Mouse (Mus musculus): Measurements from ENCODE around the gene Sprr2i. TPM values are rescaled to one million over a fixed set of nuclear protein-coding genes. Genes with fewer than 3 reads are reported as not detected.

Gene Sprr2i
- polyA plus RNA-seq (2012; rRNA removed) = not detected in 2 replicates

DNA sequence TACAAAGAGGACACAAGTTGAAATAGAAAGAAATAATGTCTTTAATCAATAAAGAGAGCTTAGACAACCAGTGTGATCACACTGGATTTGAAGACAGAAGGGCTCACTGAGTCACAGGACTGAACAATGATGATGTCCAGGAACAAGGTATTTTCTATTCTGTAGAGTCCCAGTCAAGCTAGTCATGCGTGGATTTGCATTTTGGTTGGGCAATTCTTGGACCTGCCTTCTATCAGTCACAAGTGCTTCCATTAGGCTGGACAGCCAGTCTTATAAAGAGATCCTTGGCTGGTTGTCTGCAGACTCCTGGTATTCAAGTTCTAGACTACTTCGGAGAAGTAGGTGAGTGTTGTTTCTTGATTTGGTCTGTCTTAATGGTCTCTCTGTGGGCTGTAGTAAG, at the start of gene Sprr2i:
Gene Sprr2i, plus strand, starts transcription at position 301 of the 400 bp plus-strand sequence.
- DNase-seq (ENCODE audit: extremely low spot score in 1 of 2, low spot score in 1 of 2) = no peak

DNA sequence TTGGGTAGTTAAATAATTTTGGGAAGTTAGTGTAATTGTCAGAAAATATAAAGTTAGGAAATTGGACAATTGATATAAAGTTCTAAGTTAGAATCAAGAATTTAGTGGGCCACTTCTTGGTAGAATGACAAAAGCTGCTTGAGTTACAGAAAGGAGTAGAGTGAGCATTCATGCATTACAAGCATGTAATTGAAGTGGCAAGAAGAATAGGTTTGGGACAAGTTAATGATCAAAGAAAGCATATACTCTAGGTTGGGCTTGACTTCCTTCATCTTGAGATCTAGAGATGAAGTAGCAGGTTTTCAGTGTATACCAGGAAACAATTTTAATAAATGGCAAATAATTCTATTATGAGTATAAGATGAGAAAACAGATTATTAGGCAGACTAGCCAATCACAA, 46.2 kb upstream of the Sprr2i start:
- no peak for DNase-seq (ENCODE audit: extremely low spot score in 1 of 2, low spot score in 1 of 2)

DNA sequence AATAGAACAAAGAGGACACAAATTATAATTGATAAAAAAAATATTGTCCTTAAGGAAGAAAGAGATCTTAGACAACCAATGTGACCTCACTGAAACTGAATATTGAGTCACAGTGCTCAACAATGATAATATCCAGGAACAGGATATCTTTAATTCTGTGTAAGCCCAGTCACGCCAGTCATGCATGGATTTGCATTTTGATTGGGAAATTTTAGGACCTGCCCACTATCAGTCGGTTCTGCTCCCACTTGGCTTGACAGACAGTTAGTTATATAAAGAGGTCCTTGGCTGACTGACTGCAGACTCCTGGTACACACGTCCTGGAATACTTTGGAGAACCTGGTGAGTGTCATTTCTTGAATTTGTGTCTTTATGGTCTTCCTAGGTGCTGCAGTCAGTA, 42.9 kb upstream of the Sprr2i start, which contains the start of gene Sprr2f:
Gene Sprr2f, plus strand, starts transcription at position 301 of the 400 bp plus-strand sequence.
- DNase-seq (ENCODE audit: extremely low spot score in 1 of 2, low spot score in 1 of 2) = no peak

DNA sequence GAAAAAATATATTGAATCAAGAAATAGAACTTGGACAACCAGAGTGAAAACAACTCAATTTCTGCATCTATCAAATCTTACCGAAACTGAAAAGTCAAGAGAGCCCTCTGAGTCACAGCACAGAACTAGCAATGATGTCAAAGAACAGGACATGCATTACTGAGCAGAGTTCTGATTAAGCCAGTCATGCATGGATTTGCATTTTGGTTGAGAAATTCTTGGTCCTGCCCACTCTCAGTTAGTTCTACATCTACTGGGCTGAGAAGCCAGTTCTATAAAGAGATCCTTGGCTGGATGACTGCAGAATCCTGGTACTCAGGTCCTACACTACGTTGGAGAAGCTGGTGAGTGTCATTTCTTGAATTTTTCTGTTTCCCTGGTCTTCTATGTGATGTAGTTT, 34.2 kb upstream of the Sprr2i start:
- DNase-seq (ENCODE audit: extremely low spot score in 1 of 2, low spot score in 1 of 2) = peak in 1 of 2 experiments; percentile 2

DNA sequence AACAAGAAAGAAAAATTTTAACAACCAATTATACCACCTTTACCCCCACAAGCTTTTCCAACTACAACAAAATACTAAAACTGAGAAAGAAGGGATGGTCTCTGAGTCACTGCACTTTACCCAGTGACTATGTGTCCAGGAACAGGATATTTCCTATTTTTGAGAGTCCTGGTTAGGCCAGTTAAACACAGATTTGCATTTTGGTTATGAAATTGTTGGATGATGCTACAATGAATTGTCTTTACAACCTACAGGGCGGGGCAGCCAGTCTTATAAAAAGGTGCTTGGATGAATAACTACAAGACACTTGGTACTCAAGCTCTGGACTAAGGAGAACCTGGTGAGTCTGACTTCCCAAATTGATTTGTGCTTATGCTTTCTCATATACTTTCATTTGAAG, 22.4 kb upstream of the Sprr2i start, which contains the start of gene Sprr2h:
Gene Sprr2h, plus strand, starts transcription at position 301 of the 400 bp plus-strand sequence.
- no peak for DNase-seq (ENCODE audit: extremely low spot score in 1 of 2, low spot score in 1 of 2)

DNA sequence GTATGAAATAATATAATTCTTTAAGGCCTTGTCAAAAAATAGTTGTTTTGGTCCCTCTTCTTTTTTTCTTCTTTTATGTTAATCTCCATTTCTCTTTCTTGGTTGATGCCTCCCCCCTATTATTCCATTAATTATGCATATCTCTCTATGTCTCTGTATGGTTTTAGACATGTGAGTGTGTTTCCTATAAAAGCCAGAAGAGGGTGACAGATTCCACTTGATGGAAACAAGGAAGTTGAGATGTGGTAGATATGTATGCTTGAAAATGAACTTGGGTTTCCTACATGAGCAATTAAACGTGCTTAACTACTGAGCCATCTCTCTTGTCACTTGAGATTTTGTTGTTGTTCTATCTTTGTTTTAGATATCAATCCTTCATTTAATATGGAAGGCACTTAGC, 13.5 kb upstream of the Sprr2i start:
- DNase-seq (ENCODE audit: extremely low spot score in 1 of 2, low spot score in 1 of 2) = peak in 1 of 2 experiments; percentile 22

DNA sequence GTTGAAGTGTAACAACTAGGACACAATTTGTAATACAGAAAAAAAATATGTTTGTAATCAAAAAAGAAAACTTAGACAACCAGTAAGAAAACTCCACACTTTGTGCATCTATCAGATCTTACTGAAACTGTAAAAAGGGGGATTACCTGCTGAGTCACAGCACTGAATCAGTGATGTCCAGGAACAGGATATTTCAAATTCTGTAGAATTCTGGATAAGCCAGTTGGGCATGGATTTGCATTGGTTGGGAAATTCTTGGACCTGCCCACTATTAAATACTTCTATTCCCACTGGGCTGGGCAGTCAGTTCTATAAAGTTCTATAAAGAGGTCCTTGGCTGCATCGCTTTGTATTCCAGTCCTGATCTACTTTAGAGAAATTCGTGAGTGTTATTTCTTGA, 10.0 kb downstream of the Sprr2i start, which contains the start of gene Sprr2j-ps:
Gene Sprr2j-ps, plus strand, starts transcription at position 301 of the 400 bp plus-strand sequence.
- no peak for DNase-seq (ENCODE audit: extremely low spot score in 1 of 2, low spot score in 1 of 2)

DNA sequence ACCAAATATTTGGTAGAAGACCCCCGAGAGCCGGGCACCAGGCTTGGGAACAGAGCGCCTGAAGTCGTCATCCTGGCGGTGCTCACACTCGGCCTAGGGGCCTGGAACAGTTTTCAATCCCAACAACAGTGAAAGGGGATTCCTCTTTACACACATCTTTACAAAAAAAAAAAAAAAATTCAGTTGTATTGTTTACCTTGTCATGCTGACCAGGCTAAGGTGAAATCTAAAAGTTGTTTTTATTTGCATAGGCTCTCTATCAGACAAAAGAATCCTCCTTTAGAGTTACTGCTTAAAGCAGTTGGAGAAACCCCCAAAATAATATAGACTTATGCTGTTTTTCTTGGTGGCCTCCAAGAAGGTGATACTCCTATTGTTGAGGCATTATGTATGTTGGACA, 21.5 kb downstream of the Sprr2i start, which contains the start of gene Gm9774:
Gene Gm9774, minus strand, starts transcription at position 101 of the 400 bp plus-strand sequence.
- DNase-seq (ENCODE audit: extremely low spot score in 1 of 2, low spot score in 1 of 2) = no peak

DNA sequence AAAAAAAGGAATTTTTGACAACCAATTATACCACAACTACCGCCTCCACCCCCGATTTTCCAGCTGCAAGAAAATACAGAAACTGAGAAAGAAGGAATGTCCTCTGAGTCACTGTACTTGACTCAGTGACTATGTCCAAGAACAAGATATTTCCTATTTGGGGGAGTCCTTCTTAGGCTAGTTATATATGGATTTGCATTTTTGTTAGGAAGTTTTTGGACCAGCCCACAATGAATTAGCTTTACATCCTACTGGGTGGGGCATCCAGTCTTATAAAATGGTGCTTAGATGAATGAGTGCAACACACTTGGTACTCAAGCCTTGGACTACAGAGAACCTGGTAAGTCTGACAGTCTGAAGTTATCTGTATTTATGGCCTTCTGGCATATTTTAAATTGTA, 24.5 kb downstream of the Sprr2i start, which contains the start of gene Sprr2k:
Gene Sprr2k, plus strand, starts transcription at position 301 of the 400 bp plus-strand sequence.
- DNase-seq (ENCODE audit: extremely low spot score in 1 of 2, low spot score in 1 of 2) = no peak

DNA sequence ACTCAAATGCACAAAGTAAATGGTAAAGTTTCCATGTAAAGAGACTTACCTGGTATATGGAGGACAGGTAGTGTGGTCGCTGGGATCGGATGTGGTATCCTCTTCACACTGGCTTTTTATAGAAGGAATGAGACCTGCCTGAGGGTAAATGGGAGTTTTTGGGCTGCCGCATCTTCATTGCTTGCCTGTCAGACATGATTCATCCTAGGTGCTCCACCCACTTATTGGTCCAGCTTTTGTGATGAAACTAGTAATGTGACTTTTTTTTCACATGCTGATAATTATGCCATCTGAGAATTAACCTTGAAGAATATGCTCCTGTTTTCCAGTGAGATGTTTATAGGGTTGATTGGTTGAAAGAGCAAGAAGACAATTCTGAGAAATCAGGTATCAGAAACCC, 30.9 kb downstream of the Sprr2i start, which contains the start of gene Sprr1b:
Gene Sprr1b, minus strand, starts transcription at position 101 of the 400 bp plus-strand sequence.
- no peak for DNase-seq (ENCODE audit: extremely low spot score in 1 of 2, low spot score in 1 of 2)

DNA sequence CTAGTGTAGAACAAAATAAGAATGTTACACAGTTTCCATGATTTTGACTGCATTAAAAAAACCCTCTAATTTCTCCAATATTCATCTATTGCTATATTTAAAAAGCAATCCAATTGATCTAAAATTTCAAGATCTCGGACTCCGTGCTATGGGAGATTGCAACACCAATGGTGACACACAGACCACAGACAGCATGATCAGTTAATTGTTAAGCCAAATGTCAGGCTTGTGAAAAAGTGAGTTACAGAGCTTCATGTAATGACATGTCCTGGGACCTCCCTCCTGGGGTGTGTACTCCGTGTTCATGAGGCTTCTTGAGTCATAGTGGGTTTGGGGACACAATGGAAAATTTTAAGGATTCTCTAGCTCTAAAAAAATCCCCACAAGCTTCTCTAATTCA, 32.4 kb downstream of the Sprr2i start:
- DNase-seq (ENCODE audit: extremely low spot score in 1 of 2, low spot score in 1 of 2) = no peak

DNA sequence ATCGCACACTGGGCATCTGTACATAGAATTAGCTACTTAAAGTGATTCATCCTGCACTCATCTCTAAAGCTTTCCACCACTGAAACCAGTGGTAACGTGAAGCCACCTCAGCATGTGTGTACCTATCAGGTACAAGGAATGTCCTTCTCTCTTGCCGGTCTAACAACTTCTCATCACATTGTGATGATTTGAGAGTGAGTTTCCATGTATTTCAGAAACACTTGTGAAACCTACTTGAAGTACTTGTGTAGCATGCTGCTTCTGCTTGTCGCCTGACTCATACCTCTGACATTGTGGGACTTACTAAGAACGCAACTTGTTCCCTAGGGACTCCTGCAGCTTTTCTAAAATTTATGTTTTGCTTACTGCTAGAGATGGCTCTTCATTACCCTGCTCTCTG, 47.4 kb downstream of the Sprr2i start:
- no peak for DNase-seq (ENCODE audit: extremely low spot score in 1 of 2, low spot score in 1 of 2)

DNA sequence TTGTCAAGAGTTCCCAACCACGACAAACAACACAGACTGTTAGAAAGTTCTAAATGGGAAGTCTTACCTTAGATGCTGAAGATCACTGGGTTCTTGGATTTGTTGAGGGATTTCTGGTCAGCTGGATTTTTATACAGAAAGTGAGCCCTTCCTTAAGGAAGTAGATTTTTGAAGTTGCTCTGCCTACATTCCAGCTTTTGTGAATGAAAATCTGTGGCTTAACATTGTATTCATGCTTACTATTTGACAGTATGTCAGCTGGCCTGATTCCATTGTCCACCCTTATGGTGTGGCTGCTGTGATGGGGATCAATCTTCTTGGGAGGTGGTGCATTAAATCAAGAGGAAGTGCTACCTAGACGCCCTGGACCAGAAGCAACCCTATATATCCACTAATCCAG, 50.8 kb downstream of the Sprr2i start, which contains the start of gene Sprr3:
Gene Sprr3, minus strand, starts transcription at position 101 of the 400 bp plus-strand sequence.
- DNase-seq (ENCODE audit: extremely low spot score in 1 of 2, low spot score in 1 of 2) = no peak

Other genes starting within 250 kb of the Sprr2i start
- gene Sprr2a1, start 192.2 kb upstream of the Sprr2i start, polyA plus RNA-seq (2012; rRNA removed) = 0.06 TPM in 1 of 2 replicates, not detected in the other
- 1.9 and 3.7 TPM in 2 replicates for gene Sprr2a2, start 192.1 kb upstream of the Sprr2i start, polyA plus RNA-seq (2012; rRNA removed)
- gene Sprr2a3, start 122.6 kb upstream of the Sprr2i start, polyA plus RNA-seq (2012; rRNA removed) = 0.23 TPM in 1 of 2 replicates, not detected in the other
- gene Sprr2b, start 91.4 kb upstream of the Sprr2i start, polyA plus RNA-seq (2012; rRNA removed) = not detected in 2 replicates
- gene Sprr2d, start 68.9 kb upstream of the Sprr2i start, polyA plus RNA-seq (2012; rRNA removed) = not detected in 2 replicates
- not detected in 2 replicates for gene Sprr2e, start 55.8 kb upstream of the Sprr2i start, polyA plus RNA-seq (2012; rRNA removed)
- 0.21 TPM in 1 of 2 replicates, not detected in the other for gene Sprr2f, start 42.8 kb upstream of the Sprr2i start, polyA plus RNA-seq (2012; rRNA removed)
- not detected in 2 replicates for gene Sprr2h, start 22.3 kb upstream of the Sprr2i start, polyA plus RNA-seq (2012; rRNA removed)
- gene Sprr2j-ps, start 10.1 kb downstream of the Sprr2i start, polyA plus RNA-seq (2012; rRNA removed) = not detected in 2 replicates
- gene Gm9774, start 21.4 kb downstream of the Sprr2i start, polyA plus RNA-seq (2012; rRNA removed) = 6.0 and 7.7 TPM in 2 replicates
- gene Sprr2k, start 24.6 kb downstream of the Sprr2i start, polyA plus RNA-seq (2012; rRNA removed) = not detected in 2 replicates
- not detected in 2 replicates for gene Sprr1b, start 30.8 kb downstream of the Sprr2i start, polyA plus RNA-seq (2012; rRNA removed)
- not detected in 2 replicates for gene Sprr3, start 50.7 kb downstream of the Sprr2i start, polyA plus RNA-seq (2012; rRNA removed)
- 0.46 and 0.70 TPM in 2 replicates for gene Sprr1a, start 77.9 kb downstream of the Sprr2i start, polyA plus RNA-seq (2012; rRNA removed)
- gene Sprr4, start 92.5 kb downstream of the Sprr2i start, polyA plus RNA-seq (2012; rRNA removed) = not detected in 2 replicates
- not detected in 2 replicates for gene 2310046K23Rik, start 126.5 kb downstream of the Sprr2i start, polyA plus RNA-seq (2012; rRNA removed)
- gene Ivl, start 165.7 kb downstream of the Sprr2i start, polyA plus RNA-seq (2012; rRNA removed) = not detected in 2 replicates
- not detected in 2 replicates for gene Smcp, start 181.0 kb downstream of the Sprr2i start, polyA plus RNA-seq (2012; rRNA removed)
- not detected in 2 replicates for gene 2210017I01Rik, start 199.5 kb downstream of the Sprr2i start, polyA plus RNA-seq (2012; rRNA removed)
- not detected in 2 replicates for gene Lce6a, start 213.7 kb downstream of the Sprr2i start, polyA plus RNA-seq (2012; rRNA removed)
- not detected in 2 replicates for gene Lce1a1, start 240.3 kb downstream of the Sprr2i start, polyA plus RNA-seq (2012; rRNA removed)
- gene Lce1b, start 248.9 kb downstream of the Sprr2i start, polyA plus RNA-seq (2012; rRNA removed) = not detected in 2 replicates